Comparison of ENCODE assay signal across 8 mouse cellular contexts in genomic region chr11:49955577-49956261, GRCm38 (mm10). TPM values are rescaled to one million over a fixed set of nuclear protein-coding genes. Genes with fewer than 3 reads are reported as not detected.
DNase-seq lines count a peak whose midpoint lies in the region; ATAC-seq and TF ChIP-seq lines count a peak whose summit lies in the region.

No protein-coding gene starts in this region.

- no peak overlapping the region for H3K4me2 ChIP-seq in midbrain, embryonic 15.5 days

- peak; percentile 78; the same call in 1 of the 2 replicates for TF ChIP-seq CTCF in spleen, adult 2 months (IDR thresholded peaks at IDR 0.05; ENCODE audit: extremely low read depth, insufficient read depth, insufficient read length, insufficient replicate concordance)

- peak; percentile 33 for DNase-seq in urinary bladder, adult 2 months (ENCODE audit: low spot score)
- DNase-seq in urinary bladder, postnatal 10 days (ENCODE audit: low spot score): no peak
- peak; percentile 90 for DNase-seq in embryo, embryonic 10 days (ENCODE audit: low spot score)
- peak; percentile 32 to 61 for DNase-seq in gastrocnemius, postnatal 36 days
- peak; percentile 59 for DNase-seq in kidney, adult 18-20 months
- DNase-seq in left cerebral cortex, postnatal 4 days: peak; percentile 87
- peak; percentile 19 to 50 for DNase-seq in spleen, adult 2 months (ENCODE audit: low read depth in 1 of 2, low spot score in 2 of 2)

- no peaks in the 10 kb centered on the region for H3K9me3 ChIP-seq in midbrain, embryonic 15.5 days

- TF ChIP-seq POLR2A in spleen, adult 2 months (IDR thresholded peaks at IDR 0.05; ENCODE audit: low read depth, low read length): no peak

- intact Hi-C loops in gastrocnemius, postnatal 36 days (cut with DNase I): loop anchor here (5.0 kb wide), 1 partner anchor 53 kb away; the partner anchor contains the start of gene Rasgef1c
- intact Hi-C loops in left cerebral cortex, postnatal 4 days (cut with DNase I): loop anchor here (5.0 to 10.0 kb wide), 2 partner anchors 53 to 301 kb away; partner anchors contain the start of gene Rasgef1c

- H3K4me1 ChIP-seq in midbrain, embryonic 15.5 days: no peaks in the 10 kb centered on the region
- no peaks in the 10 kb centered on the region for H3K4me1 ChIP-seq in spleen, adult 2 months (ENCODE audit: control insufficient read depth, insufficient read depth, insufficient read length)

- no peak overlapping the region for H3K4me3 ChIP-seq in midbrain, embryonic 15.5 days
- H3K4me3 ChIP-seq in spleen, adult 2 months (ENCODE audit: extremely low read depth, insufficient read depth, insufficient read length): no peak overlapping the region

- no peak overlapping the region for H3K27ac ChIP-seq in midbrain, embryonic 15.5 days
- H3K27ac ChIP-seq in spleen, adult 2 months (ENCODE audit: insufficient read depth, low read length): no peak overlapping the region

- 30% methylated on average over 8 of the region's 8 CpGs for WGBS in midbrain, embryonic 15.5 days
- 31% methylated on average over 8 of the region's 8 CpGs for WGBS in spleen, adult 2 months

- no peak overlapping the region for H3K9ac ChIP-seq in midbrain, embryonic 15.5 days

- ATAC-seq in midbrain, embryonic 15.5 days (replicated peaks): peak; percentile 87

- H3K36me3 ChIP-seq in midbrain, embryonic 15.5 days (replicated peaks): no peaks in the 10 kb centered on the region
- no peaks in the 10 kb centered on the region for H3K36me3 ChIP-seq in spleen, adult 2 months (ENCODE audit: control insufficient read depth, insufficient read depth, low read length)

- no peaks in the 10 kb centered on the region for H3K27me3 ChIP-seq in midbrain, embryonic 15.5 days (replicated peaks)
- no peaks in the 10 kb centered on the region for H3K27me3 ChIP-seq in spleen, adult 2 months (ENCODE audit: control insufficient read depth, insufficient read depth, low read length)

RNA-seq across cellular contexts. Expression of gene Rasgef1c, which starts 54.1 kb away (rescaled TPM):
- 2.0 and 2.5 TPM in 2 replicates for polyA plus RNA-seq in urinary bladder, adult 2 months (2012; rRNA removed)
- under 1 TPM; 0.26 to 0.44 TPM for total RNA-seq in gastrocnemius, postnatal 36 days (2021)
- 10 to 100 TPM; 17.9 to 21.9 TPM for total RNA-seq in left cerebral cortex, postnatal 4 days (2021)
- 28.0 and 29.8 TPM in 2 replicates for polyA plus RNA-seq in midbrain, embryonic 15.5 days (2015; fragmentation: Nextera tagmentation; extraction: Ambion mirVana)
- polyA plus RNA-seq in spleen, adult 2 months (2012; rRNA removed): 0.25 and 0.42 TPM in 2 replicates
